Mouse (Mus musculus) T-cell, adult 2 months (primary cell): ENCODE data around the gene Alpk3.
A peak's percentile ranks its signal among the peaks of the same experiment; 100 is the strongest.

Source experiments
- DNase-seq: peaks from one replicate; pipeline ENCODE4 v3.0.0; 2022; ENCODE audit warnings: low spot score

The Alpk3 gene

GRCm38 (mm10) chr7:81057471-81057870 lies at the start of gene Alpk3:
Gene Alpk3 (plus strand): TSS chr7:81057600.
- no peak for DNase-seq

GRCm38 (mm10) chr7:81008285-81008684 lies 49.1 kb upstream of the Alpk3 start:
- no peak for DNase-seq

- DNase-seq, result no peak
These were observed 45.8 kb upstream of the Alpk3 start for GRCm38 (mm10) chr7:81011576-81011975.

GRCm38 (mm10) chr7:81020307-81020706 lies 37.1 kb upstream of the Alpk3 start:
- DNase-seq, result no peak

- DNase-seq, result no peak
These were observed 34.7 kb upstream of the Alpk3 start for GRCm38 (mm10) chr7:81022731-81023130.

GRCm38 (mm10) chr7:81024118-81024517 lies 33.3 kb upstream of the Alpk3 start:
- DNase-seq, result no peak

GRCm38 (mm10) chr7:81024651-81025050 lies 32.7 kb upstream of the Alpk3 start:
- no peak for DNase-seq

- DNase-seq, result no peak
These were observed 31.6 kb upstream of the Alpk3 start for GRCm38 (mm10) chr7:81025751-81026150.

- no peak for DNase-seq
These were observed 17.7 kb upstream of the Alpk3 start for GRCm38 (mm10) chr7:81039711-81040110.

GRCm38 (mm10) chr7:81043023-81043620 lies 14.3 kb upstream of the Alpk3 start:
- no peak for DNase-seq

GRCm38 (mm10) chr7:81047847-81048246 lies 9.6 kb upstream of the Alpk3 start:
- no peak for DNase-seq

- no peak for DNase-seq
These were observed 8.9 kb upstream of the Alpk3 start for GRCm38 (mm10) chr7:81048513-81048912.

- DNase-seq, result no peak
These were observed 7.4 kb upstream of the Alpk3 start for GRCm38 (mm10) chr7:81049966-81050365.

- no peak for DNase-seq
These were observed 1.6 kb upstream of the Alpk3 start for GRCm38 (mm10) chr7:81055709-81056370.

GRCm38 (mm10) chr7:81057901-81058711 lies 706 bp downstream of the Alpk3 start:
- no peak for DNase-seq

GRCm38 (mm10) chr7:81058712-81059154 lies 1.3 kb downstream of the Alpk3 start:
- no peak for DNase-seq

- no peak for DNase-seq
These were observed 2.0 kb downstream of the Alpk3 start for GRCm38 (mm10) chr7:81059388-81059787.

GRCm38 (mm10) chr7:81060908-81061307 lies 3.5 kb downstream of the Alpk3 start:
- DNase-seq, result peak; percentile 51

- no peak for DNase-seq
These were observed 4.5 kb downstream of the Alpk3 start for GRCm38 (mm10) chr7:81061936-81062335.

GRCm38 (mm10) chr7:81063332-81063731 lies 5.9 kb downstream of the Alpk3 start:
- DNase-seq, result no peak

GRCm38 (mm10) chr7:81066714-81067113 lies 9.3 kb downstream of the Alpk3 start:
- no peak for DNase-seq

GRCm38 (mm10) chr7:81072463-81072862 lies 15.1 kb downstream of the Alpk3 start:
- no peak for DNase-seq

- DNase-seq, result peak; percentile 14
These were observed 15.9 kb downstream of the Alpk3 start for GRCm38 (mm10) chr7:81073273-81073672.
